Mouse (Mus musculus) frontal cortex, postnatal 25 days (tissue): ENCODE measurements around the gene Krt83.

Source experiments
- DNase-seq, 2 experiments: peaks; one replicate each; pipeline ENCODE4 v3.0.0; 2022; ENCODE audit warnings: low spot score in 2 of 2

Krt83 gene

GRCm38 (mm10) chr15:101472952-101473528 is 18.3 kb downstream of the Krt83 start, which contains the start of gene Krt86:
Gene Krt86 (plus strand): TSS chr15:101473478.
- no peak for DNase-seq

GRCm38 (mm10) chr15:101469093-101469492 is 22.2 kb downstream of the Krt83 start:
- DNase-seq, result no peak

GRCm38 (mm10) chr15:101463651-101464050 is 27.7 kb downstream of the Krt83 start, which contains the start of gene Krt81:
Gene Krt81 (minus strand): TSS chr15:101463751.
- no peak for DNase-seq

GRCm38 (mm10) chr15:101459283-101459682 is 32.0 kb downstream of the Krt83 start:
- no peak for DNase-seq

GRCm38 (mm10) chr15:101458361-101458930 is 32.9 kb downstream of the Krt83 start:
- no peak for DNase-seq

GRCm38 (mm10) chr15:101455891-101456290 is 35.4 kb downstream of the Krt83 start:
- DNase-seq, result no peak

- DNase-seq, result no peak
These were observed 36.0 kb downstream of the Krt83 start for GRCm38 (mm10) chr15:101455292-101455691.

- no peak for DNase-seq
These were observed 36.5 kb downstream of the Krt83 start for GRCm38 (mm10) chr15:101454774-101455173.

- DNase-seq, result peak; percentile 63 to 66
These were observed 38.1 kb downstream of the Krt83 start for GRCm38 (mm10) chr15:101453093-101453736.

GRCm38 (mm10) chr15:101447444-101447843 is 43.9 kb downstream of the Krt83 start, which contains the start of gene Krt88:
Gene Krt88 (plus strand): TSS chr15:101447744.
- DNase-seq, result no peak

- no peak for DNase-seq
These were observed 44.7 kb downstream of the Krt83 start for GRCm38 (mm10) chr15:101446572-101446971.

GRCm38 (mm10) chr15:101440837-101441236 is 50.5 kb downstream of the Krt83 start:
- peak in 1 of 2 experiments; percentile 8 for DNase-seq

GRCm38 (mm10) chr15:101438555-101438954 is 52.8 kb downstream of the Krt83 start, which contains the start of gene Krt87:
Gene Krt87 (minus strand): TSS chr15:101438804.
- DNase-seq, result no peak

- DNase-seq, result no peak
These were observed 54.7 kb downstream of the Krt83 start for GRCm38 (mm10) chr15:101436611-101437010.
